Mouse (Mus musculus): ENCODE data around the gene Lrrc74a. TPM values are rescaled to one million over a fixed set of nuclear protein-coding genes. Genes with fewer than 3 reads are reported as not detected.

Lrrc74a gene
- total and polyA plus RNA-seq, 3 experiments: not detected

GRCm38 (mm10) chr12:86786149-86787019 lies 52.2 kb downstream of the Lrrc74a start:
- Histone ChIP-seq H3K4me3 (replicated peaks in 1 of 3; ENCODE audit: low read depth in 2 of 3, low read length in 2 of 3, poor library complexity in 1 of 3) (no peak overlapping the region), H3K9me3 (replicated peaks; ENCODE audit: low read length) (no peaks in the 10 kb centered on the region), H3K27ac (ENCODE audit: insufficient read depth, low read depth) (no peak overlapping the region), H3K4me2 (ENCODE audit: insufficient read depth, low read depth, poor library complexity, severe bottlenecking) (no peak overlapping the region), H3K4me1 (ENCODE audit: control insufficient read depth in 1 of 2, insufficient read depth in 2 of 2) (peaks cover 10 to 12% of the 10 kb centered on the region in 2 experiments), H3K79me2 (replicated peaks; ENCODE audit: control insufficient read depth, extremely low read depth, insufficient read depth, poor library complexity, severe bottlenecking) (no peaks in the 10 kb centered on the region), H3K27me3 (replicated peaks) (no peaks in the 10 kb centered on the region), H3K36me3 (replicated peaks in 1 of 2; ENCODE audit: control insufficient read depth in 1 of 2, insufficient read depth in 1 of 2, low read length in 1 of 2) (no peaks in the 10 kb centered on the region), H3K9ac (ENCODE audit: insufficient read depth, low read depth) (no peak overlapping the region)
- in situ Hi-C loops (cut with MboI; ENCODE audit: low pct_ligation_motif_present, low pct_unique_long_range_greater_than_20kb, low sequenced_read_pairs) (no loop called here), dilution Hi-C loops (cut with MboI; ENCODE audit: extremely low pct_ligation_motif_present, extremely low pct_unique_long_range_greater_than_20kb, low sequenced_read_pairs) (no loop called here)
- TF ChIP-seq ELF1 (IDR thresholded peaks at IDR 0.05; ENCODE audit: low read depth, low read length) (no peak), CHD2 (IDR thresholded peaks at IDR 0.05; ENCODE audit: low read length) (no peak)
- no peak for DNase-seq (ENCODE audit: extremely low read depth)

- in situ Hi-C loops (cut with MboI; ENCODE audit: low pct_ligation_motif_present, low pct_unique_long_range_greater_than_20kb, low sequenced_read_pairs): no loop called here
Observed at GRCm38 (mm10) chr12:86787020-86787553, 52.9 kb downstream of the Lrrc74a start.

GRCm38 (mm10) chr12:86790100-86790848 lies 56.1 kb downstream of the Lrrc74a start:
- no peaks in the 10 kb centered on the region for H3K9me3 ChIP-seq (replicated peaks; ENCODE audit: low read length)
- H3K9ac ChIP-seq (ENCODE audit: insufficient read depth, low read depth): no peak overlapping the region
- in situ Hi-C loops (cut with MboI; ENCODE audit: low pct_ligation_motif_present, low pct_unique_long_range_greater_than_20kb, low sequenced_read_pairs): no loop called here
- H3K4me1 ChIP-seq (ENCODE audit: control insufficient read depth in 1 of 2, insufficient read depth in 2 of 2): peaks cover 6 to 8% of the 10 kb centered on the region in 2 experiments
- DNase-seq (ENCODE audit: extremely low read depth): no peak
- TF ChIP-seq MXI1 (IDR thresholded peaks at IDR 0.05; ENCODE audit: low read depth, low read length): no peak
- no peak overlapping the region for H3K4me2 ChIP-seq (ENCODE audit: insufficient read depth, low read depth, poor library complexity, severe bottlenecking)
- dilution Hi-C loops (cut with MboI; ENCODE audit: extremely low pct_ligation_motif_present, extremely low pct_unique_long_range_greater_than_20kb, low sequenced_read_pairs): no loop called here
- no peaks in the 10 kb centered on the region for H3K79me2 ChIP-seq (replicated peaks; ENCODE audit: control insufficient read depth, extremely low read depth, insufficient read depth, poor library complexity, severe bottlenecking)
- no peaks in the 10 kb centered on the region for H3K36me3 ChIP-seq (replicated peaks in 1 of 2; ENCODE audit: control insufficient read depth in 1 of 2, insufficient read depth in 1 of 2, low read length in 1 of 2)
- no peak overlapping the region for H3K4me3 ChIP-seq (replicated peaks in 1 of 3; ENCODE audit: low read depth in 2 of 3, low read length in 2 of 3, poor library complexity in 1 of 3)
- no peaks in the 10 kb centered on the region for H3K27me3 ChIP-seq (replicated peaks)
- H3K27ac ChIP-seq (ENCODE audit: insufficient read depth, low read depth): no peak overlapping the region

More at GRCm38 (mm10) chr12:86787020-86787553, 52.9 kb downstream of the Lrrc74a start:
- dilution Hi-C loops (cut with MboI; ENCODE audit: extremely low pct_ligation_motif_present, extremely low pct_unique_long_range_greater_than_20kb, low sequenced_read_pairs): no loop called here
- H3K36me3 ChIP-seq (replicated peaks in 1 of 2; ENCODE audit: control insufficient read depth in 1 of 2, insufficient read depth in 1 of 2, low read length in 1 of 2): no peaks in the 10 kb centered on the region
- H3K27ac ChIP-seq (ENCODE audit: insufficient read depth, low read depth): no peak overlapping the region
- no peak overlapping the region for H3K9ac ChIP-seq (ENCODE audit: insufficient read depth, low read depth)
- H3K4me1 ChIP-seq (ENCODE audit: control insufficient read depth in 1 of 2, insufficient read depth in 2 of 2): peaks cover 10 to 12% of the 10 kb centered on the region in 2 experiments
- H3K9me3 ChIP-seq (replicated peaks; ENCODE audit: low read length): no peaks in the 10 kb centered on the region
- no peak overlapping the region for H3K4me2 ChIP-seq (ENCODE audit: insufficient read depth, low read depth, poor library complexity, severe bottlenecking)
- TF ChIP-seq ZKSCAN1 (IDR thresholded peaks at IDR 0.05; ENCODE audit: borderline replicate concordance, low read depth, low read length): no peak
- no peak for TF ChIP-seq ETS1 (conservative IDR thresholded peaks at IDR 0.05; ENCODE audit: low read depth, low read length)
- TF ChIP-seq HCFC1 (IDR thresholded peaks at IDR 0.05; ENCODE audit: low read depth, low read length): no peak
- TF ChIP-seq JUN (IDR thresholded peaks at IDR 0.05; ENCODE audit: insufficient read depth, low read depth, low read length): no peak
- no peak for TF ChIP-seq UBTF (IDR thresholded peaks at IDR 0.05; ENCODE audit: low read depth, low read length)
- TF ChIP-seq POLR2A (IDR thresholded peaks at IDR 0.05; ENCODE audit: low read depth, low read length): no peak
- TF ChIP-seq EP300 (IDR thresholded peaks at IDR 0.05; ENCODE audit: low read length): no peak
- TF ChIP-seq JUND (conservative IDR thresholded peaks at IDR 0.05; ENCODE audit: low read depth, low read length): no peak
- TF ChIP-seq NELFE (IDR thresholded peaks at IDR 0.05; ENCODE audit: low read depth, low read length): no peak
- TF ChIP-seq CHD2 (IDR thresholded peaks at IDR 0.05; ENCODE audit: low read length): no peak
- TF ChIP-seq RAD21 (IDR thresholded peaks at IDR 0.05; ENCODE audit: low read depth, low read length): no peak
- no peak for TF ChIP-seq SIN3A (IDR thresholded peaks at IDR 0.05; ENCODE audit: low read length)
- no peak for TF ChIP-seq SMC3 (IDR thresholded peaks at IDR 0.05; ENCODE audit: low read depth, low read length)
- no peak for TF ChIP-seq MYC (IDR thresholded peaks at IDR 0.05; ENCODE audit: low read depth, low read length)
- TF ChIP-seq MAX (IDR thresholded peaks at IDR 0.05; ENCODE audit: low read length): no peak
- no peak for TF ChIP-seq RCOR1 (conservative IDR thresholded peaks at IDR 0.05; ENCODE audit: low read depth, low read length)
- no peaks in the 10 kb centered on the region for H3K79me2 ChIP-seq (replicated peaks; ENCODE audit: control insufficient read depth, extremely low read depth, insufficient read depth, poor library complexity, severe bottlenecking)
- H3K27me3 ChIP-seq (replicated peaks): no peaks in the 10 kb centered on the region
- no peak overlapping the region for H3K4me3 ChIP-seq (replicated peaks in 1 of 3; ENCODE audit: low read depth in 2 of 3, low read length in 2 of 3, poor library complexity in 1 of 3)
- DNase-seq (ENCODE audit: extremely low read depth): no peak

Measured in CH12.LX (cell line).